Mouse (Mus musculus) thymus, postnatal 10 days (tissue): ENCODE data around the gene Dnah12.

Experiments
- DNase-seq, 2 experiments: peaks; one replicate each; pipeline ENCODE4 v3.0.0; 2021; ENCODE audit warnings: low spot score in 2 of 2

Gene Dnah12

DNA sequence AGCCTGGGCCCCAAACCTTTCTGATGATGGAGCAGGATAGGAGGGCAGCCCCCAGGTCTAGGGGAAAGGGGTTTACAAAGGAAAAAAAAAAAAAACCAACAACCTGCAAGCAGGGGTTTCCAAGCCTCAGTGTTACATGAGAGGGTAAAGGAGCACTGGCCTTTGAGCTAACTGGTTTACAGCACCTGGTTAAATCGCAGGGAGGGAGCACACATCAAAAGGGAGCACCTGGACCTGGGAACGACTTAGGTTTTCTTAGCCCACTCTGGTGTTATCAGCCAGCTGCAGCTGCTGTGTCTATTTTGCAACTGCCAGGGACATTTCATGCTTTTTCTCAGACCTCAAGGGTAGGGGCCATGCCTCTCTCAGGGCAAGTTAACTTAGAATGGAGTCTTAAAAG lies 26.6 kb downstream of the Dnah12 start:
- DNase-seq = peak; percentile 21 to 31

DNA sequence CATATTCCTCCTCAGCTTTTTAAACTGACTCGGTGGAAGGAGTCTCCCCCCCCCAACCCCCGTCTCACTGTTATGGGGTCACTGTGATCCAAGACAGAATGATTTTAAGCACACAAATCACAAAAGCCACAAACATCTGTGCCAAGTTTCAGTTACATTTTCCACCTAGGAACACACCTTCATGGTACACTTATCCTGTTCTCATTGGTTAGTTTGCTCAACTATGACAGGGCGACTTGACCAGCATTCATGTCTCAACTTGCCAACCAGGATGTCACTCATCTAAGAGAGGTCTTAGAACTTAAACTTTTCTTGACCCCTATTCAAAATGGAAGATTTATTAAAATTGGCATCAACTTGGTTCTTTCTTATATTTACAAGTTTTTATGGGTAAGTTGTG lies 31.8 kb downstream of the Dnah12 start:
- DNase-seq = no peak

DNA sequence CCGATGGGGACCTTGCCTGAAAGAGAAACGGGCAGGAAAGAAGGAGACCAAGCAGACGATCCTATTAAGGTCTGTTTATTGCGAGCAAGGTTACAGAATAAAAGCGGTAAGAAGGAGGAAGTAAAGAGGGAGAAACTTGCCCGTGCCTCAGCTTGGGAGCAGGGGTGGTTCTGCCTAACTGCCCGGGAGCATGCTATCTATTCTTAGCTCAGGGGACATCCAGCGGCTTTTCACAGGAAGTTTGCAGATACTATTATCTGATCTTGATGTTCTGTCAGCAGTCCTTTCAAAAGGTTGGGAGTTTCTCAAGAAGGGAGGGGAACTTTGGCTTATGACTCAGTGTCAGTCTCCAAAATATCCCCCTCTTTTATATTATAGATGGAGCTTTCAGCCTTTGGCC lies 65.5 kb downstream of the Dnah12 start:
- no peak for DNase-seq

DNA sequence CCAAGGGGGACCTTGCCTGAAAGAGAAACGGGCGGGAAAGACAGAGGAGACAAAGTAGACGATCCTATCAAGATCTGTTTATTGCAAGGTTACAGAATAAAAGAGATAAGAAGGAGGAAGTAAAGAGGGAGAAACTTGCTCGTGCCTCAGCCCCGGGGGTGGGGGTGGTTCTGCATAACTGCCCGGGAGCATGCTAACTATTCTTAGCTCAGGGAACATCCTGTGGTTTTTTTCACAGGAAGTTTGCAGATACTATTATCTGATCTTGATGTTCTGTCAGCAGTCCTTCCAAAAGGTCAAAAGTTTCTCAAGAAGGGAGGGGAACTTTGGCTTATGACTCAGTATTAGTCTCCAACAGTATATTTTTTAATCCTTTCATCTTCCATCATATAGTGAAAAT lies 71.8 kb downstream of the Dnah12 start:
- no peak for DNase-seq

DNA sequence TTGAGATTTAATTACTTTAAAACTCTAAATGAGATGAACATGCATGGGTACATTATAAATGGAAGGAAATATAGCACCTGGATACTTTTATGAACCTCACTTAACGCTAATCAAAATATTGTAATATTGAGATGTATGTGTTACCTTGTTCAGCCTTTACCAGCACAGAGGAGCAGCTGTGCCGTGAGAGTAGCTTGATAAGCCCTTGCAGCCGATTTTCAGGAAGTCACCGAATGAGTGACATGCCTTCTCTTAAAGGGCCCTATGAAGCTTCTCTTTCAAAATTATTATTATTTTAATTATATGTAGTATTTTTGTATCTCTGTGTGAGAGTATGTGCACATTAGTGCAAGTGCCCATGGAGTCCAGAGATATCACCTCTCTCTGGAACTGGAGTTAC lies 75.1 kb downstream of the Dnah12 start:
- no peak for DNase-seq

DNA sequence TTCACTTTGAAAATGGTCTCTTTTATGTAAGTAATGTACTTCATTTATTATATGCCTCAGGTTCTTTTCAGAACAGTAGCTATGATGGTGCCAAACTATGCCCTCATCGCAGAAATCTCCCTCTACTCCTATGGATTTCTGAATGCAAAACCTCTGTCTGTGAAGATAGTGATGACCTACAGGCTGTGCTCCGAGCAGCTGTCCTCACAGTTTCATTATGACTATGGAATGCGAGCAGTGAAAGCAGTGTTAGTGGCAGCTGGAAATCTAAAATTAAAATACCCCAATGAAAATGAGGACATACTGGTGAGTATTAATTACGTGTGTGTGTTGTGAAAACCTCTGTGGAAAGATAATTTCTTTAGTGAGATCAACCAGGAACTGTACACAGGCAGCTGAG lies 80.5 kb downstream of the Dnah12 start:
- DNase-seq = no peak

DNA sequence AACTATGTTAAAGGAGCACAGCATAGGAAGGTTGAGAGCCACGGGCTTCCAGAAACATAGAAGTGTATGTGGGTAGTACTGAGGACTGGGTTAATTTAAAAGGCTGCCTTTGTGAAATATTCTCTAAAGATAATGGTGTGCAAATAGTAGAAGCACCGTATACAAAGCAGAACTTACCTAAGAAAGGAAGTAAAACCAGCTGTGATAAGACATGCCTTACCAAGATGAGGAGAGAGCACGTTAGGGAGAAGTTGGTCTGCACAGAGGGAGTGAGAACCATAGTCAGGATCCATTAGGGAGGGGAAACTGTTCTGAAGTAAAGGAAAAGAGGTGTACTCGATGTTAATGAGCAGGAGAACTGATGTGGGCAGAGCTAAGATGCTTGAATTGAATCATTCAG lies 90.7 kb downstream of the Dnah12 start:
- no peak for DNase-seq

DNA sequence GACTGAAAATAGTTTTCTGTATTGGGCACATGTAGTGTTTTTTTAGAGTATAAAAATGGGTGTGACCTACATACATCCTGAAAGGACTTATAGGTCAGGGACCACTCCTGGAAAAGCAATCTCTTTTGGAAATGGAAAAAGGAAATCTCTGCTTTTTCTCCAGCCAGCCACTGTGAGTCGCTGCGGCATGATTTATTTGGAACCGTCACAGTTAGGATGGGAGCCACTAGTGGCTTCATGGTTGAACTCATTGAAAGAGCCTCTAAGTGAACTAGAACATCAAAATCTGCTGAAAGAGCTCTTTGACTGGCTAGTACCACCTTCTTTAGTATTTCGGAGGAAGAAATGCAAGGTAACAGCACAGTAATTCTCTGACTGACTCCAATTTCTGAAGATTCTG lies 92.6 kb downstream of the Dnah12 start:
- no peak for DNase-seq

DNA sequence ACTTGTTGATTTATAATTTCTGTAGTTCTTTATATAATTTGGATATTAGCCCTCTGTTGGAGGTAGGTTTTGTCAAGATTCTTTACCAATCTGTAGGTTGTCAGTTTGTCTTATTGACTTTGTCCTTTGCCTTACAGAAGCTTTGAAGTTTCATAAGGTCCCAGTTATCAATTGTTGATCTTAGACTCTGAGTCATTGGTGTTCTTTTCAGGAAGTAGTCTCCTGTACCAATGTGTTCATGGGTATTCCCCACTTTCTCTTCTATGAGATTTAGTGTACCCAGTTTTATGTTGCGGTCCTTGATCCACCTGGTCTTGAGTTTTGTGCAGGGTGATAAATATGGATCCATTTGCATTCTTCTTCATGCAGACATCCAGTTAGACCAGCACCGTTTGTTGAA lies 101.4 kb downstream of the Dnah12 start:
- no peak for DNase-seq

DNA sequence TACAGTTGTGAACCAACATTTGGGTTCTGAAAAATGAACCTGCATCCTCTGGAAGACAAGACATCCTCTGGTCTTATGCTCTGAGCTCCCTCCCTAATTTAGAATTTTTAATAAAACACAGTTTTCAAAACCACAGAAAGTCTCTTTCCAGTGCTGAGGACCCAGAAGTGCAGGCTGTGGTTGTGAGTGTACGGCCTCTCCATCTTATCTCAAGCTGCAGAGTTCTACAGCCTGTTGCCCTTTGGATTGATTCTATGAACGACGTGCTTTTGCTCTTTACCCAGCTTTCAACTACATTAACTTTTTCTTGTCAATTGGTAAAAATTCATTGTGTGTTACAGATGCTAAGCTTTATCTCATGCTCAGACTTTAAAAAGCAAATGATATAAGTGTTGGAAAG lies 105.3 kb downstream of the Dnah12 start:
- no peak for DNase-seq

DNA sequence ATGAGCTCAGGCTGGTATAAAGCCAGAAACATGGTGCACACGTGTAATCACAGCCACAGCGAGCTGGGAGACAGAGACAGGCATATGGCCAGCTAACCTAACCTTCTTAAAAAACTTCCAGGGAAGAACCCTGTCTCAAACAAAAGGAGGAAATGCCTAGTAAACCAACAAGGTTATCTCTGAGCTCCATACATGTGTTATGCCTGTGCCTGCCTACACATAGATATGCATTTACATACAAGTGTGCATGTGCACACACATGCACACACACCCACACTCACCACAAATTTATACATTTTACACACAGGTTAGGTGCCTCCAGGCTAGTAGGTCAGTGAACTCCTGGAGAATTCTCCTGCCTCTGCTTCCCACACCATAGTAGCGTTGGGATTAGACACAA lies 106.2 kb downstream of the Dnah12 start:
- no peak for DNase-seq

DNA sequence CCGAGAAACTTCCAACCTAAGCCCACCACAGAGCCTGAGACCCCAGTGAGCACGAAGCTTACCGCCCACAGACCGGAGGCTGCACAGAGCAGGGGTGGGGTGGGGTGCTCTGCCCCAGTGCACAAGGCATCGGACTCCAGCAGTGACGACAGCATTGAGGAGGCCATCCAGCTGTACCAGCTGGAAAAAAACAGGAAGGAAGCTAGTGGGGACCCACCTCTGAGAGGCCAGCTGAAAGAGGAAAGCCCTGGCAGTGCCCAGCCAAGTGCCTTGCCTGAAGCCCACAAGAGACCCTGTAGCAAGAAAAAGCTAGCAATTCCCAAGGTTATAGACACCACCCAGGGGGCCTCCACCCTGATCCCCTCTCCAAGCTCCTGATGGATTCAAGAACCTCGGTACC lies 112.4 kb downstream of the Dnah12 start:
- DNase-seq = no peak

DNA sequence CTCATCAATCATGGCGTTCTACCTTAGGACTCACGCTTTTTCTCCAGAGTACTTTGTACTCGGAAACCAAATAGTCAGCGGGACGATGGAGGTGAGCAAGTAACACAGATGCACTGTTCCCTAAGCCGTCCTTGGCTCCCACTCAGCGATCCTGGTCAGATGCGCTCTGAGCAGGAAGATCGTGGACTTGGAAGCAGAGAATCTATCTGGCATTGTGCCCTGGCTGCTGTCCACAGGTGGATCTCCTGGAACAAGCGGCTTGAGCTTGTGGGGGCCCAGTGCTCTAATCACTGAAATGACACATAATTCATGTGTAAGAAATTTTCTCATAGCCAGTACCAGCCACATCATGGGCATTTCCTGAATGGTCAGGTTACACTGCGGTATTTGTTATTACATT lies 119.7 kb downstream of the Dnah12 start:
- DNase-seq = no peak

DNA sequence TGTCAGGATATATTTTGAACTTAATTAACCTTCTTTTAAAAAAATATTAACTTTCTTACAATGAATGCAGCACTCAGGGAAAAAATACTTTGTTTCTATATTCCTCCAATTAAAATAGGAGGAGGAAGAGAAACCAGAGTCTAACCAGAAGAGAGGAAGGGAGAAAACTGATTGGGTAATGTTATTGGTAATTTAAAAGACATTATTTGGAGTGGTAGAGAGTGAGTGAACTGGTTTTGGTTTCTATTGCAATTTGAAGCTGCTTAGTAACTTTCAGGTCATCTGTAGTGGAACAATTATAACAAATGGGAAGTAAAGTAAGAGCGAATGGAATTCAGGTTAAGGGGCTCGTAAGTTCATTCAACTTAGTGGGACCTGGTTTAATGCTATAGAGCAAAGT lies 120.8 kb downstream of the Dnah12 start:
- DNase-seq = no peak

DNA sequence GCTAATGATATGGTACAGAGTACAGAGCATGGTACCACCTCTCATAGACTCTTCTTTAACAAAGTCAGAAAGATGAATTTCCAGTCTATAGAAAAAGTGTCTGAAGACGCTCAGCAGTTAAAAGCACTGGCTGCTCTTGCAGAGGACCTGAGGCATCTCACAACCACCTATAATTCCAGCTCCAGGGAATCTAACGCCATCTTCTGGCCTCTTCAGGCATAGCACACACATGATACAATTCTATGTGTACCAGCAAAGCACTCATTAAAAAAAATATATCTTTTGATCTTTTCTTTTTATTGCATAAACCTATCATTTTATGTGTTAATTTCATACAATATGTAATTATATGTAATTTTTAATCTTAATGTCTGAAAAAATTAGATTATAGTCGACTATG lies 121.8 kb downstream of the Dnah12 start:
- DNase-seq = peak in 1 of 2 experiments; percentile 25

DNA sequence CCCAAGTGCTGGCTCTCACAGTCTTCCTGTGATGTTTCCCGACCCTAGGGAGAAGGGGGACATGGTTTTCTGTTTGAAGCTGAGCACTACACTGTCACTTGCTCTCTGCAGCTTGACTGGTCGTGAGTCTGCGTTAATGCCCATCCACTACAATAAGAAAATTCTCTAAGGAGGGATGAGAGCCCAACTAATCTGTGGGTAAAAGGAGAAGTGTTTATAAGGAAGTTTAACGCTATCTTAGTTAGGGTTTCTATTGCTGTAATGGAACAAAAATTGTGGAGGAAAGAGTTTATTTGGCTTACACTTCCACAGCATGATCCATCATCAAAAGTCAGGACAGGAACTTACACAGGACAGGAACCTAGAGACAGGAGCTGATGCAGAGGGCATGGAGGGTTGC lies 123.7 kb downstream of the Dnah12 start:
- DNase-seq = no peak

DNA sequence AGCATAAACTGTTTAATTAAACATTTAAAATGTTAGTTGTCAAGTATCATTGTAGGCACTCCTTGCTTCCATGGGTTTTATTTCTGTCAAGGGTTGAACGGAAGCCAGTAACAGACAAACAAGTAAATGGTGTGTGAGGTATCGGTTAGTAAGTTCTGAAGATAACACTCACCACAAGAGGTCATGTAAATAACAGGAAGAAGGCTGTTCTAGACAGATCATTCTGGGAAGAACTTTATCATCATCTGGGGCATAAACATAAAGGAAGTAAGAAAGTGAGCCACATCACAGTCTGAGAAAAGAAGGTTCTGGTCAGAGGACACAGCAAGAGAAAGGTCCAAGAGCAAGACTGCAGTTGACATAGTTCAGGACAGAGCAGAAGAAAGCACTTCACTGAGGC lies 132.9 kb downstream of the Dnah12 start:
- no peak for DNase-seq

DNA sequence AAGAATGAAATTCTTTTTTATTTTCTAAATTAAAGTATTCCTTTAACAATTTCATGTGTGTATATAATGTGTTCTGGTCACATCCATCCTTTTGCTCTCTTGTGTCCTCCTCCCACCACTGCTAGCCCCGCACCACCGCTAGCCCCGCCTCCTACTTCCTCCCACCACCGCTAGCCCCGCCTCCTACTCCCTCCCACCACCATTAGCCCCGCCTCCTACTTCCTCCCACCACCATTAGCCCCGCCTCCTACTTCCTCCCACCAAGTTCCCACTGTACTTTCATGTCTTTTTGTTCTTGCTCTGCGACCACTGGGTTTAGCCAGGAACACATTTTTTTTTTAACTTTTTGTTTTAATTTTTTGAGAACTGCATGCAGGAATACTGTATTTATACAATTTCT lies 160.0 kb downstream of the Dnah12 start:
- DNase-seq = no peak

DNA sequence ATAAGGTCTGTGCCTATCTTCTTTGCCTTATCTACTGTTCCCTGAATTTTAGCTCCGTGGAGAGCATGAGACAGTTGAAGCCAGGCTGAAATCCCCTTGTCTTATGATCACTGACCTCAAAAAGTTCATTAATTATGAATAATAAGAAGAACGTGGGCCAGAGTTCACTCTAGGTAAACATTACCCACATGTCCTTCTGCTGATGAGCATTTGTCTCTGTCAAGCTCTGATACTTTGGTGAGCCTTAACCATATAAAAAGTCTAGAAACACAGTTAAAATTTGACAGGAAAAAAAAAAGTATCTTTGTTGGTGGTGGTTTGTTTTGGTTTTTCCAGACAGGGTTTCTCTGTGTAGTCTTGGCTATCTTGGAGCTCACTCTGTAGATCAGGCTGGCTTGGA lies 161.0 kb downstream of the Dnah12 start:
- no peak for DNase-seq

DNA sequence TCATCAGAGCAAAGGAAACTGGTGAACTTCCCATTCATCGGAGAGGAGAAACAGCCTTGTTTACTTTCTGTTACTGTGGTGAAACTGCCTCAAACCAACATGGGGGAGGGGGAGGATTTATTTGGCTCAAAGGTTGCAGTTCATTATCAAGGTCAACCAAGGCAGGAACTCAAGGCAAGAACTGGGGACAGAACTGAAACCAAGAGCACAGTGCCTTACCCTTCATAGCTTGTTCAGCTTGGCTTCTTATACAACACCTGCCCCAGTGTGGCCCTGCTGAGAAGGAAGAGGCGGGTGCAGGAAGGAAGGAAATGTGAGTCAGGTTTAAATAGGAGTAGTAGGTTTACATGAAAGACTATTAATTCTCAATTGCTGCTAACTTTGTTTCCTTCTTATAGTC lies 165.3 kb downstream of the Dnah12 start:
- DNase-seq = peak; percentile 14 to 31

DNA sequence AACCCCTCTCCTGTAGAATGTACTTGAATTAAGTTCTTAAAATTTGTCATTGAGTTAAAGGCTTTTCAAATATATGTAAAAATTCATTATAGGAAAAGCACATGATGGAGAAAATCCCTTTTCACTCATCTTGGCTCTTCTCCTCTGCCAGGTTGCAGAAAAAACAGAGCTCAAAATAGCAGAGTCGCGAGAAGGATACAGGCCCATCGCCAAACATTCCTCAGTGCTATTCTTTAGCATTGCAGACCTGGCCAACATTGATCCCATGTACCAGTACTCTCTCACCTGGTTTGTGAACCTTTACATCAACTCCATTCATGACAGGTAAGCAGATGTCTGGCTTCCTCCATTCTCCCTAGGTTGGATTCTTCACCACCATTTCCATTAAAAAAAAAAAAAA lies 165.9 kb downstream of the Dnah12 start:
- no peak for DNase-seq

DNA sequence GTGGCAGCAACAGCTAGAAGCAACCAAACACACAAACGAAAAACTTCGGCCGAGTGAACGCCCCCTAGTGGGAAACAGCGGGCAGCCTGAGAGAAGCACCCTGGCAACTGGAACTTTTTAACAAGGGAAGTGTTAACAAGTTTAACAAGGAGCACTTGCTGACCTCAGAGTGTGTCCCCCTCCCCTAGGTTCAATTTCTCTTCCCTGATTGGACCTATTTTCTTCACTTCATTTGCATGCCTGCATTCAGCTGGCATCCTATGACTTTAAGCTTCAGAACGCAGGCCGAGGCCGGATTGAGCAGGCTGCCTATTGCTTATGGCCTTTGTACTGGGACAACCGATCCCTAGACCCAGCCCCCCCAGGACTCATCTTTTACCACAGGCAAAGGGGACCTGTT lies 174.3 kb downstream of the Dnah12 start:
- no peak for DNase-seq

DNA sequence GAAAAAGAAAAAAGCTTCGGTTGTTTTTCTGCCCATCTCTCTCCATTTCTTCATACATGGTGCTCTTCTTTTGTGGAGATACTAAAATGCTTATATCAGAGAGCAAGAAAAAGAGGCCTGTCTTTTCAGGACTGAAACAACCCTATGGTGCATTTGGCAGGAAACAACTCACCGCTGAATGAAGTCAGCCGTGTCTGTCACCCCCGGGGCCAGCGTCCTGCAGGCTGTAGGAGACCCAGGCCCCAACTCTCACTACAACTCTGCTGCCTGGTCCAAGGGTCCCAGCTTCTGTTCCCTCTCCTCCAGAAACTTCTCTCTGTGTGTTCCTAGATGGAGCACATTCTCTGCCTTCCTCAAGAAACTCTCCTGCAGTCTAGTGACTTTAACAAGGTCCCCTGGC lies 175.2 kb downstream of the Dnah12 start:
- no peak for DNase-seq

DNA sequence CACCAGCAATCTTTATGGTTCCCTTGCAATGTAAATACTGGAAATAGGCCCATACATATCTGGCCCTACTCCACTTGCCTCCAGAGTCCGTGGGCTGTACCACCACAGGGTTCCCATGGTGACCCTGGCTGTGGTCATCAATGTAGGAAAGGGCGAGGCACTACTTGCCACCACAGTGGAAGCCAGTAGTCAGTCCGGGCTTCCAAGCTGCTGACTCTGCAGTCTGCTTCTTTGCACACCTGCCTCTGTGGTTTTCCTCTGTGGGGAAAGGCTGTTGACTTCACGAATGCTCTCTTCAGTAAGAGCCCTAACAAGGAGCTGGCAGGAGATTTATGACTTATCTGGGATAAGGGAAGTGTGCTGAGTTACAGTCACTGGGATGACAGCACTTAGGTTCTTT lies 185.7 kb downstream of the Dnah12 start:
- peak; percentile 29 to 47 for DNase-seq

DNA sequence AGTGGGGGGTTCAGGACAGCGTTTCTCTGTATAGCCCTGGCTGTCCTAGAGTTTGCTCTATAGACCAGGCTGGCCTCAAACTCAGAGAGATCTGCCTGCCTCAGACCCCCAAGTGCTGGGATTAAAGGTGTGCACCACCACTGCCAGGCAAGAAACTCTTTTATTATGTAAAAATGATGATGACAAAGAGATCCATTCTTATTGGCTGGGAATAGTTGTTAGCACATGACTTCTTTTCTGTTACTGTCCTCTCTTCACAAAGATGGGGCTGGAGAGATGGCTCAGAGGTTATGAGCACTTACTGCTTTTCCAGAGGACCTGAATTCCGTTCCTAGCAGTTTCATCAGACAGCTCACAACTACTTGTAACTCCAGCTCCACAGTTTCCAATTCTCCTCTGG lies 186.9 kb downstream of the Dnah12 start:
- no peak for DNase-seq
